ENCODE assay signal across 9 mouse cellular contexts in genomic region chr1:132137935-132138575, GRCm38 (mm10). TPM values are rescaled to one million over a fixed set of nuclear protein-coding genes. Genes with fewer than 3 reads are reported as not detected.
DNase-seq lines count a peak whose midpoint lies in the region; ATAC-seq and TF ChIP-seq lines count a peak whose summit lies in the region.
"Had no signal": no experiment of that assay in that cellular context is flagged by ENCODE, and none has a peak within 500 bp of the region (broad histone marks: within the 10 kb centered on the region; RNA-seq: fewer than 3 reads in every experiment).

No protein-coding gene starts in this region.

- peak overlapping the region; percentile 80 for H3K4me3 ChIP-seq in liver, adult 2 months (ENCODE audit: insufficient read depth, low read depth, low read length)
- H3K4me3 ChIP-seq in cortical plate, adult 2 months (ENCODE audit: insufficient read depth, low read length), result peak overlapping the region; percentile 45
- peak overlapping the region; percentile 66 for H3K4me3 ChIP-seq in intestine, postnatal 0 days (ENCODE audit: low read depth, low read length)

- ATAC-seq in intestine, postnatal 0 days, result no peak
- no peak for ATAC-seq in megakaryocyte-erythroid progenitor cell, adult 5-6 weeks (replicated peaks; ENCODE audit: low FRiP score, low TSS enrichment, poor library complexity, severe bottlenecking)

- TF ChIP-seq CTCF in liver, adult 2 months (IDR thresholded peaks at IDR 0.05; ENCODE audit: low read depth, low read length), result no peak
- no peak for TF ChIP-seq CTCF in cortical plate, adult 2 months (IDR thresholded peaks at IDR 0.05; ENCODE audit: extremely low read depth, insufficient read depth, low read length)
- no peak for TF ChIP-seq CTCF in intestine, postnatal 0 days (IDR thresholded peaks at IDR 0.05; ENCODE audit: low read depth)

- H3K9ac ChIP-seq in liver, adult 2 months (ENCODE audit: low read depth, low read length), result peak overlapping the region; percentile 88
- peak overlapping the region; percentile 87 for H3K9ac ChIP-seq in intestine, postnatal 0 days (ENCODE audit: low read depth, low read length)

- no peaks in the 10 kb centered on the region for H3K27me3 ChIP-seq in liver, adult 2 months (ENCODE audit: control insufficient read depth, insufficient read depth, low read length)
- H3K27me3 ChIP-seq in intestine, postnatal 0 days (replicated peaks; ENCODE audit: control insufficient read depth, insufficient read depth, low read length), result no peaks in the 10 kb centered on the region

- H3K4me2 ChIP-seq in intestine, postnatal 0 days (replicated peaks; ENCODE audit: low read depth), result peak overlapping the region; percentile 90

- no peaks in the 10 kb centered on the region for H3K36me3 ChIP-seq in liver, adult 2 months (ENCODE audit: control insufficient read depth, insufficient read depth, low read length)
- H3K36me3 ChIP-seq in intestine, postnatal 0 days (ENCODE audit: control insufficient read depth, insufficient read depth), result no peaks in the 10 kb centered on the region

- H3K27ac ChIP-seq in liver, adult 2 months (replicated peaks; ENCODE audit: insufficient read depth, low read depth, low read length), result peak overlapping the region; percentile 98
- no peak overlapping the region for H3K27ac ChIP-seq in cortical plate, adult 2 months (ENCODE audit: insufficient read depth, low read length)
- peak overlapping the region; percentile 96 for H3K27ac ChIP-seq in intestine, postnatal 0 days (ENCODE audit: low read depth, low read length)

- 20% methylated on average over 9 of the region's 9 CpGs for WGBS in liver, adult 2 months
- 44% methylated on average over 9 of the region's 9 CpGs for WGBS in intestine, postnatal 0 days

- H3K79me2 ChIP-seq in liver, adult 2 months (ENCODE audit: control insufficient read depth, insufficient read depth, low read length), result peaks cover 41% of the 10 kb centered on the region; the same call in 1 of the 2 replicates

- peak; percentile 80 for DNase-seq in liver, adult 2 months (ENCODE audit: extremely low read depth, low read depth, low spot score)
- no peak for DNase-seq in liver
- peak; percentile 40 for DNase-seq in lung, postnatal 36 days
- DNase-seq in cerebellum, adult 18-20 months, result no peak
- no peak for DNase-seq in ovary, adult 18-20 months (ENCODE audit: low spot score)

- H3K9me3 ChIP-seq in intestine, postnatal 0 days (ENCODE audit: control insufficient read depth), result no peaks in the 10 kb centered on the region

- H3K4me1 ChIP-seq in liver, adult 2 months (ENCODE audit: control insufficient read depth, insufficient read depth, low read length), result peaks cover 34% of the 10 kb centered on the region
- peaks cover under 1% of the 10 kb centered on the region; the same call in 1 of the 2 replicates for H3K4me1 ChIP-seq in cortical plate, adult 2 months (ENCODE audit: control insufficient read depth, insufficient read depth, low read length)
- peaks cover 6% of the 10 kb centered on the region; the same call in 1 of the 2 replicates for H3K4me1 ChIP-seq in intestine, postnatal 0 days (replicated peaks; ENCODE audit: control insufficient read depth, insufficient read depth, low read length)

- TF ChIP-seq POLR2A in liver, adult 2 months (IDR thresholded peaks at IDR 0.05; ENCODE audit: extremely low read depth, insufficient read depth, low read length), result no peak
- no peak for TF ChIP-seq POLR2A in cortical plate, adult 2 months (IDR thresholded peaks at IDR 0.05; ENCODE audit: extremely low read depth, insufficient read depth, low read length)

RNA-seq across cellular contexts. Expression of gene Cdk18, which starts 1.4 kb away (rescaled TPM):
- total RNA-seq in liver, adult 2 months (2014; rRNA removed), result 4.7 and 5.3 TPM in 2 replicates
- polyA plus RNA-seq in liver, adult 2 months (2012; rRNA removed), result 29.2 and 33.2 TPM in 2 replicates
- polyA plus RNA-seq in cortical plate, adult 2 months (2012; rRNA removed), result 24.9 and 30.0 TPM in 2 replicates
- 33.7 and 39.3 TPM in 2 replicates for polyA plus RNA-seq in intestine, postnatal 0 days (2015; fragmentation: Nextera tagmentation; extraction: Ambion mirVana)
- 0.42 TPM in 1 of 2 replicates, not detected in the other for total RNA-seq in megakaryocyte-erythroid progenitor cell, adult 5-6 weeks (2014; fragmentation: Nextera tagmentation)
- total RNA-seq in megakaryocyte-erythroid progenitor cell, adult 5-6 weeks (2017), result 0.46 TPM in 1 of 2 replicates, not detected in the other

RNA-seq across cellular contexts. Expression of gene Lemd1, which starts 53.2 kb away (rescaled TPM):
- total RNA-seq in liver, adult 2 months (2014; rRNA removed), result not detected in 2 replicates
- not detected in 2 replicates for polyA plus RNA-seq in liver, adult 2 months (2012; rRNA removed)
- polyA plus RNA-seq in cortical plate, adult 2 months (2012; rRNA removed), result 7.5 and 10.7 TPM in 2 replicates
- polyA plus RNA-seq in intestine, postnatal 0 days (2015; fragmentation: Nextera tagmentation; extraction: Ambion mirVana), result 0.08 TPM in 1 of 2 replicates, not detected in the other
- total RNA-seq in megakaryocyte-erythroid progenitor cell, adult 5-6 weeks (2014; fragmentation: Nextera tagmentation), result not detected in 2 replicates
- total RNA-seq in megakaryocyte-erythroid progenitor cell, adult 5-6 weeks (2017), result not detected in 2 replicates
- polyA plus RNA-seq: spleen, adult 2 months had no signal

RNA-seq across cellular contexts. Expression of gene AC124108.1, which starts 53.2 kb away (rescaled TPM):
- not detected in 2 replicates for total RNA-seq in liver, adult 2 months (2014; rRNA removed)
- polyA plus RNA-seq in liver, adult 2 months (2012; rRNA removed), result not detected in 2 replicates
- 6.2 and 7.7 TPM in 2 replicates for polyA plus RNA-seq in cortical plate, adult 2 months (2012; rRNA removed)
- polyA plus RNA-seq in intestine, postnatal 0 days (2015; fragmentation: Nextera tagmentation; extraction: Ambion mirVana), result not detected in 2 replicates
- total RNA-seq in megakaryocyte-erythroid progenitor cell, adult 5-6 weeks (2014; fragmentation: Nextera tagmentation), result not detected in 2 replicates
- not detected in 2 replicates for total RNA-seq in megakaryocyte-erythroid progenitor cell, adult 5-6 weeks (2017)
- polyA plus RNA-seq: spleen, adult 2 months had no signal

Comparison
In these comparisons a context has a peak if more than half of its experiments do, and no peak if none do; other contexts are left out.
1. DNase-seq: peak in liver, adult 2 months (single experiment) and lung, postnatal 36 days (single experiment); none in liver (single experiment), cerebellum, adult 18-20 months (0 of 2) and ovary, adult 18-20 months (single experiment).
2. Peak in every context shown above with its lines, with median percentiles within 50 percentile points of each other: H3K4me3 ChIP-seq.